Mouse (Mus musculus) heart, embryonic 13.5 days (tissue): Measurements from ENCODE around the gene Mcrip2. TPM values are rescaled to one million over a fixed set of nuclear protein-coding genes. Genes with fewer than 3 reads are reported as not detected.

Experiments used
- ATAC-seq: fragments of 200-750 bp; cut with Nextera tagmentation; 2 replicates; pipeline ENCODE4 v1.8.0; 2017; ENCODE audit warnings: moderate TSS enrichment; ENCODE audit not compliant: insufficient number of reproducible peaks, low FRiP score, low TSS enrichment; ENCODE audit errors: extremely low read depth
- H3K27ac ChIP-seq: fragments of 300-500 bp; sonication (generic); replicated peaks from 2 replicates; pipeline ENCODE4 v1.5.1; 2015; ENCODE audit warnings: moderate library complexity, mild to moderate bottlenecking, inconsistent platforms
- H3K27me3 ChIP-seq: fragments of 300-500 bp; sonication (generic); replicated peaks from 2 replicates; pipeline ENCODE4 v1.6.1; 2015; ENCODE audit warnings: mild to moderate bottlenecking, inconsistent platforms
- H3K36me3 ChIP-seq: fragments of 300-500 bp; sonication (generic); 2 replicates; pipeline ENCODE4 v1.6.1; 2015; ENCODE audit warnings: mild to moderate bottlenecking, inconsistent platforms
- H3K4me1 ChIP-seq: fragments of 300-500 bp; sonication (generic); 2 replicates; pipeline ENCODE4 v1.6.1; 2015; ENCODE audit warnings: inconsistent platforms
- H3K4me2 ChIP-seq: fragments of 300-500 bp; sonication (generic); 2 replicates; pipeline ENCODE4 v1.6.1; 2015; ENCODE audit warnings: inconsistent platforms, mild to moderate bottlenecking, moderate library complexity
- H3K4me3 ChIP-seq: fragments of 300-500 bp; sonication (generic); 2 replicates; pipeline ENCODE4 v1.5.1; 2015; ENCODE audit warnings: moderate library complexity, mild to moderate bottlenecking, inconsistent platforms
- H3K9ac ChIP-seq: fragments of 300-500 bp; sonication (generic); 2 replicates; pipeline ENCODE4 v1.6.1; 2015; ENCODE audit warnings: inconsistent platforms, mild to moderate bottlenecking, moderate library complexity
- H3K9me3 ChIP-seq: fragments of 300-500 bp; sonication (generic); 2 replicates; pipeline ENCODE4 v1.6.1; 2016; ENCODE audit warnings: inconsistent platforms
- WGBS: fragments of 180-500 bp; shearing (Covaris S2); methylation state at CpG from one replicate; pipeline ENCODE4 v1.1.7; 2015; ENCODE audit warnings: mixed read lengths; 5-methylcytosine and 5-hydroxymethylcytosine counted together
- polyA plus RNA-seq: library from polyadenylated mRNA; unstranded; fragments of >200 nt; fragmentation: Nextera tagmentation; extraction: Ambion mirVana; gene quantifications from 2 replicates; pipeline ENCODE4 v1.2.1, GENCODE M21; 2015

Gene Mcrip2
- polyA plus RNA-seq, 1 experiment from 2014 or later: 159 TPM

DNA sequence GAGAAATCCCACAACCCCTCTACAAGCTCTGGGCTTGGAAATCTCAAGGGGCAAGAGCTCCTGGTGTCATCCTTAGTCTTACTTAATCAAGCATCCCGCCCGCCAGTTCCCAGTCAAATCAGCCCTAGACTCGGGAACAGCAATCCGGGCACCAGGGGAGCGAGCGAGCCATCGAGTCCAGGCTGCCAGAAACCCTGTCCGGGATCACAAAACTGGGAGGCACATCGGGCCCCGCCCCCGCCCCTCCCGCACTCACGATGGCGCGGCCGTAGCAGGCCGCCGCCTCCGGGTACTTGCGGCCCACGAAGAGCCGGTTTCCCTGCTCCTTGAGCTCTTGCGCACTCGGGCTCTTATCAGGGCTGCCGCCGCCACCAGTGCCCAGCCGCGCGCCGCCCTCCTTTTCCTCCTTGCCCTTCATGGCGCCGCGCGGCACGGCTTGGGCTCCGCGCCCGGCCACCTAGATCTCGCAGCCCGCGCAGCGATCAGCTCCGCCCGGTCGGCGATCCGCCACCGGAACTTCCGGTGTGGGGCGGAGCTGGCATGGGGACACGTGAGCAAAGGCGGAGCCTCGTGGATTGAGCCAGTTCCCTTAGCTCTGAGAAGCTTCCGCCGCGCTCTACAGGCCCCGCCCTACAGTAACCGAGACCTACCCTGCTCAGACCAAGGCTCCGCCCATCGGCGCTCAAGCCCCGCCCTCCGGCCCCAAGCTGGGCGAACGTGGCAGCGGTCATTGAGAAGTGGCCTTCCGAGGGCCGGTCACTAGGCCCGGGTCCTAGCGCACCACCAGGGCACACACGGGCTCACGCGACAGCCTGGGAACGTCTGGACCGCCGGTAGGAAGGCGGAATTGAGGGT lies 35.9 kb downstream of the Mcrip2 start:
- Histone ChIP-seq H3K9ac (peak overlapping the region; percentile 92), H3K4me2 (peak overlapping the region; percentile 99), H3K27me3 (no peaks in the 10 kb centered on the region), H3K27ac (peak overlapping the region; percentile 98), H3K4me3 (peak overlapping the region; percentile 74), H3K4me1 (peaks cover 81% of the 10 kb centered on the region), H3K36me3 (peaks cover 50% of the 10 kb centered on the region), H3K9me3 (no peaks in the 10 kb centered on the region)
- ATAC-seq: peak; percentile 94
- WGBS: under 1% methylated on average over 77 of the region's 77 CpGs

DNA sequence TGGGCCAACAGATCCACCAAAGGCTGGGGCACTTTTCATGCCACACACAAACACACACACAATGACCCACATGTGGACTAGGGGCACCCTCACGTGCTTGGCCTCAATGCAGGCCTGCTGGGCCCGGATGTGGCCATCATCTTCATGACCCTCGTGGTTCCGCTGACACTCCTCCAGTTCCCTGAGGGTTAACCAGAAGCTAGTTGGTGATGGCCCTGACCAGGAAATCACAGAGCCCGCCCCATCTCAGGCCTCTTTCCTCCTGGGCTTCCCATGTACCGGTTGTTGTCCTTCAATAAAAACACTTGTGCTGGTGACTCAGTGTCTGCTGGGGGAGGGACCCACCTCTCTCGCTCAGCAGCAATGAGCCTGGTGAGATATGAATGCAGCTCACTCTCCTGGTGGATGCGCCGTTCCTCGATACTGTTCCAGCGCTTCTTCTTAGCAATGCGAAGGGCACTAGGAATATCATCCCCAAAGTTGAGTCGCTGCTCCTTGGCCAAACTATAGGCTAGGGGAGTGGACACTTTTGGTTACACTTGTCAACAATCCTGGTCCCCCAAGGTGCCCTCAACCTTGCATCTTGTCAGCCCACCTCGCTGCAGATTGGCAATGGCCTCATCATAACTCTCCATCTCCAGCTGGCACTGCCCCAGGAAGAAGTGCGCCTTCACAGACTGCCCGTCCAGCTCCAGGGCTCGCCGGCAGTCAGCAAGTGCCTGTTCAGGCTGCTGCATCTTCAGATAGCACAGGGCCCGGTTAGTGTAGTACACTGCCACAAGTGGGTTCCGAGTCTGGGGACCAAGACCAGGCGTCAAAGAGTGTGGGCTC lies 36.9 kb downstream of the Mcrip2 start:
- Histone ChIP-seq H3K27ac (peak overlapping the region; percentile 98), H3K27me3 (no peaks in the 10 kb centered on the region), H3K9me3 (no peaks in the 10 kb centered on the region), H3K36me3 (peaks cover 57% of the 10 kb centered on the region), H3K4me2 (peak overlapping the region; percentile 99), H3K9ac (peak overlapping the region; percentile 92), H3K4me1 (peaks cover 71% of the 10 kb centered on the region), H3K4me3 (peak overlapping the region; percentile 74)
- no peak for ATAC-seq
- WGBS: 46% methylated on average over 21 of the region's 21 CpGs

DNA sequence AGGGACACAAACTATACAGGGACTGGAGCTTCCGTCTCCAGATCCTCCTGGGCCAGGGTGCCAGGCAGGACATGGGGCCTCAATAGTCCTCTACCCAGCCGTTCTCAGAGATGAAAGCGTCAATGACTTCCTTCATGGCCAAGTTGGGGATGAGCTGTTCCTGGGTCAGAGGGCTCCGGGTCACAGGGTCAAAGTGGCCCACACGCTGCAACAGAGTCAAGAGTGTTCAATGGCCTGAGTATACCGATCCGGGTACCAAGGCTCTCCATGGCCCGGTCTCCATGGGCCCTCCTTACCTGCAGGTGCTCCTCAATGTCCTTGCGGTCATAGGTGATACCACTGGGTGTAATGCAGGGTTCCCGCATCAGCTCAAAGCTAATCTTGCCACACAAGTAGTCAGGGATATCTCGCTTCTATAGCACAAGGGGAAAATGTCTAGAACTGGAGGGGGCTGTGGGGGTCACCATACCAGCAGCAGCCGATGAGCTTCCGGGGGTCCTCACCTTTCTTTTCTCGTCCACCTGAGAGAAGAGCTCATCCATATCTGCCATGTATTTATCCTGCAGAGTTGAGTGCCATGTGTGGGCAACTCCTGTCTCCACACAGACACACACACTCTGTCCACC lies 37.6 kb downstream of the Mcrip2 start:
- Histone ChIP-seq H3K4me3 (peak overlapping the region; percentile 74), H3K9me3 (no peaks in the 10 kb centered on the region), H3K27me3 (no peaks in the 10 kb centered on the region), H3K27ac (no peak overlapping the region), H3K9ac (peak overlapping the region; percentile 92), H3K4me1 (peaks cover 64% of the 10 kb centered on the region), H3K36me3 (peaks cover 63% of the 10 kb centered on the region), H3K4me2 (peak overlapping the region; percentile 99)
- WGBS: 83% methylated on average over 14 of the region's 14 CpGs
- ATAC-seq: no peak

DNA sequence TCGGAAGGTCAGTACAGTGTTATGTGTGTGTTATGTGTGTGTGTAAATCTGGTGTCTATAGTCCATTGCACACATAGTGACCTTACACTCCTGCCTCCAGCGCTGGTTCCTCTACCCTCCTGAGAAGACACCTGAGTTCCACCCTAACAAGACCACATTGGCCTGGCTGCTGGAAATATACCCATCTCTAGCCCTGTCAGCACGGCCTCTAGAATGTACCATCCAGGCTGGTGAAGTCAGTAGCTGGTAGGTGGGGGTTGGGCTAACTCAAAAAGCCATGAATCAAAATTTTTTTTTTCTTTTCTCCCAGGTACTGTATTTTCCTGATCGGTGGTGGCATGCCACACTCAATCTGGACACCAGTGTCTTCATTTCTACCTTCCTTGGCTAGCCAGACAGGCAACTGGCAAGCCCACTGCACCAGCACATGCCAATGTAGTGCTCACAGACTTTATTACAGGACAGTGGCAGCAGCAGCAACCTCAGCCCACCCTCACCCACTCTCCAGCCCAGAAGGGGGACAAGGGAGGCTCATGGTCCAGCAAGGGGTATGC lies 38.3 kb downstream of the Mcrip2 start:
- Histone ChIP-seq H3K27me3 (no peaks in the 10 kb centered on the region), H3K4me2 (peak overlapping the region; percentile 99), H3K36me3 (peaks cover 63% of the 10 kb centered on the region), H3K27ac (no peak overlapping the region; the same call in 1 of the 2 replicates), H3K9ac (peak overlapping the region; percentile 89), H3K4me1 (peaks cover 58% of the 10 kb centered on the region), H3K4me3 (peak overlapping the region; percentile 74; the same call in 1 of the 2 replicates), H3K9me3 (no peaks in the 10 kb centered on the region)
- no peak for ATAC-seq
- WGBS: 82% methylated on average over 4 of the region's 4 CpGs

DNA sequence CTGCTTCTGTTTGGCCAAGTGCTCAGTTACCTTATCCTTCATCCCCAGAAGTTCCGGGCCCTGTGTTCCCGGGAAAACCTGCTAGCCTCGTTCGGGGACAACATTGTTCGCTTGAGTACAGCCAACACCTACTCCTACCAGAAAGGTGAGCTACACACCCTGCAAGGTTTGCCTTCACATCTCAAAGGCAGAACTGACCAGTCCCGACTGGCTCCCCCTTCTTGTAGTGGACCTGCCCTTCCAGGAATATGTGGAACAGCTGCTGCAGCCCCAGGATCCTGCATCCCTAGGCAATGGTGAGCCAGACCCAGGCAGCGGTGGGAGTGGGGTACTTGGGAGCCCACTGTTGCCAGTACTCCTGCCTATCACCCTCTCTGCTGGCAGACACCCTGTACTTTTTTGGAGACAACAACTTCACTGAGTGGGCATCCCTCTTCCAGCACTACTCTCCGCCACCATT lies 39.0 kb downstream of the Mcrip2 start:
- ATAC-seq: no peak
- WGBS: 38% methylated on average over 8 of the region's 8 CpGs
- Histone ChIP-seq H3K4me2 (peak overlapping the region; percentile 91), H3K4me3 (peak overlapping the region; percentile 74), H3K9ac (peak overlapping the region; percentile 89), H3K27me3 (no peaks in the 10 kb centered on the region), H3K9me3 (no peaks in the 10 kb centered on the region), H3K36me3 (peaks cover 57% of the 10 kb centered on the region), H3K4me1 (peaks cover 58% of the 10 kb centered on the region), H3K27ac (peak overlapping the region; percentile 93)

DNA sequence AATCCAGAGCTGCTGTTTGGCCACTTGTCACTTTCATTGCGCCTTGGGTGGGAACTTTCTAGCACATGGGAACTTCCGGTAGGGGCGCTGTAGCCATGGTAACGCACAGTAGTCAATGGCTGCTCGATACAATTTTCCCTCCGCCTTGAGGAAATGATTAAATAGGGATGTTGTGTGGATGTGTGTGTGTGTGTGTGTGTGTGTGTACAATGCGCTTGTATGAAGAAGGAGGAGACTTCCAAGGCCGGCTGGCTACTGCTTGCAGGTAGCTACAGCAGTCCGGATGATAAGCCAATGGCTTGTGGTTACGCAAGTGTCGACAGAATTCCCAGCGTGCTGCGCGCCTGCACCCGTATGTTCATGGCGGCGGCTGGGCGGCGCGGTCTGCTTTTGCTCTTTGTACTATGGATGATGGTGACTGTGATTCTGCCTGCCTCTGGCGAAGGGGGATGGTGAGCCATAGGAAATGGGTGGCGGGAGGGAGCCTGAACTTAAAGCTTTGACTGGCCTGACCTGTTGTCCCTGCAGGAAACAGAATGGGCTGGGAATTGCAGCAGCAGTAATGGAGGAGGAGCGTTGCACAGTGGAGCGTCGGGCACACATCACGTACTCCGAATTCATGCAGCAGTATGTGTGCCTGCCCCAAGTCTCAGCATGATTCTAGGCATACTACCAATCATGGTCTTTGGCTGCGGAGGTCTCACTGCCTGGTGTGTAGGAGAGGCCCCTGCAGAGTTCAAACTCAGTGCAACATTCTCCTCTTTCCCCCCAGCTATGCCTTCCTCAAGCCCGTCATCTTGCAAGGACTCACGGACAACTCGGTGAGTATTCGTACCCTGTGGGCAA lies 39.6 kb downstream of the Mcrip2 start, which contains the start of gene Jmjd8:
TSS of gene Jmjd8 (plus strand) at position 156 of the 846 bp plus-strand sequence.
- H3K27me3 ChIP-seq: no peaks in the 10 kb centered on the region
- H3K36me3 ChIP-seq: peaks cover 55% of the 10 kb centered on the region
- peak within 1 kb of the TSS; percentile 91 for H3K4me2 ChIP-seq
- peak within 1 kb of the TSS; percentile 74 for H3K4me3 ChIP-seq
- H3K27ac ChIP-seq: peak within 1 kb of the TSS; percentile 93
- H3K9ac ChIP-seq: peak within 1 kb of the TSS; percentile 89
- no peak for ATAC-seq
- peaks cover 58% of the 10 kb centered on the region for H3K4me1 ChIP-seq
- no peaks in the 10 kb centered on the region for H3K9me3 ChIP-seq
- 1% methylated on average over 32 of the region's 32 CpGs for WGBS

DNA sequence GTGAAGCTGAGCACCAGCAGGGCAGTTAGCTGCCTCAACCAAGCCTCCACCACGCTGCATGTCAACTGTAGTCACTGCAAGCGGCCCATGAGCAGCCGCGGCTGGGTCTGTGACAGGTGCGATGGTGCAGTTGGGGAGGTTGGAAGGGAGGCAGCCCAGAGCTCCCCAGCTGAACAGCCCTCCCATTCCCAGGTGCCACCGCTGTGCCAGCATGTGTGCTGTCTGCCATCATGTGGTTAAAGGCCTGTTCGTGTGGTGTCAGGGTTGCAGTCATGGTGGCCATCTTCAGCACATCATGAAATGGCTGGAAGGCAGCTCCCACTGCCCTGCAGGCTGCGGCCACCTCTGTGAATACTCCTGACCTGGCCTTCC lies 40.4 kb downstream of the Mcrip2 start:
- no peak for ATAC-seq
- Histone ChIP-seq H3K9me3 (no peaks in the 10 kb centered on the region), H3K4me3 (peak overlapping the region; percentile 74), H3K4me1 (peaks cover 57% of the 10 kb centered on the region), H3K27ac (peak overlapping the region; percentile 93), H3K4me2 (peak overlapping the region; percentile 91), H3K27me3 (no peaks in the 10 kb centered on the region), H3K36me3 (peaks cover 55% of the 10 kb centered on the region), H3K9ac (peak overlapping the region; percentile 89)
- WGBS: 75% methylated on average over 8 of the region's 8 CpGs

DNA sequence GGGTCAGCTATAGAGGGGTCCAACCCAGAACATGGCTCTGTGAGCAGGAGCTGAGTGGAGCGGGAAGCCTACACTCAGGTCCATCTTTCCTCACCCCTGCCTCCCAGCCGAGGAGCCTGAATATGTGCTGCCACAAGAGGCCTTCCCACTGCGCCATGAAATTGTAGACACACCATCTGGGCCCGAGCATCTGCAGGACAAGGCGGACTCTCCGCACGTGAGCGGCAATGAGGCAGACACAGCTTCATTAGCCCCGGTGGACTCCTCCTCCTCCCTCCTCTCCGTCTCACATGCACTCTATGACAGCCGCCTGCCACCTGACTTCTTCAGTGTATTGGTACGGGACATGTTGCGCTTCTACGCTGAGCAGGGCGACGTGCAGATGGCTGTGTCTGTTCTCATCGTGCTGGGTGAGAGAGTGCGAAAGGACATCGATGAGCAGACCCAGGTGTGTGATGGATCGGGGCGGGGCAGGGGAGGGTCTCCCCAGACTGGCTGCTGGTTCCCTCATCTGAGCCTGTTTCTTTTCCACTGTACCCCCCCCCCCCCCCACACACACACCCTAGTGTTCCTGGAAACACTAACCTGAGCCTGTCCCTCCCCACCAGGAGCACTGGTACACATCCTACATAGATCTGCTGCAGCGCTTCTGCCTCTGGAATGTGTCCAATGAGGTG lies 40.9 kb downstream of the Mcrip2 start:
- Histone ChIP-seq H3K36me3 (peaks cover 55% of the 10 kb centered on the region), H3K4me3 (no peak overlapping the region; the same call in 1 of the 2 replicates), H3K27ac (no peak overlapping the region), H3K4me2 (no peak overlapping the region), H3K9me3 (no peaks in the 10 kb centered on the region), H3K27me3 (peaks cover 2% of the 10 kb centered on the region), H3K4me1 (peaks cover 60% of the 10 kb centered on the region), H3K9ac (no peak overlapping the region)
- WGBS: 91% methylated on average over 22 of the region's 22 CpGs
- no peak for ATAC-seq

DNA sequence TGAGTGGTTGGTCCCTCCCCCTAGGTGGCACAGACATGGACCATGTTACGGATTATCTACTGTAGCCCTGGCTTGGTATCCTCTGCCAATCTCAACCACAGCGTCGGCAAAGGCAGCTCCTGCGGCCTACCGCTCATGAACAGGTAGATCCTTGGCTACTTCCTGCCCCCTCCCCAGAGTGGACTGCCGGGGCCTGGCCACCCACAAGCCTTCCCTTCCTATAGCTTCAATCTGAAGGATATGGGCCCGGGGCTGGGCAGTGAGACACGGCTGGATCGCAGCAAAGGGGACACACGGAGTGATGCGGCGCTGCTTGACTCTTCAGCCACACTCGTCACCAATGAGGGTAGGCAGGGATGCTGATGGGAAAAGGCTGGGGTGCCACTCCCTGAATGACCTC lies 41.6 kb downstream of the Mcrip2 start:
- Histone ChIP-seq H3K36me3 (peaks cover 55% of the 10 kb centered on the region), H3K27ac (no peak overlapping the region), H3K9ac (no peak overlapping the region), H3K9me3 (no peaks in the 10 kb centered on the region), H3K4me3 (no peak overlapping the region), H3K27me3 (peaks cover 9% of the 10 kb centered on the region), H3K4me2 (no peak overlapping the region), H3K4me1 (peaks cover 57% of the 10 kb centered on the region)
- ATAC-seq: no peak
- 90% methylated on average over 13 of the region's 13 CpGs for WGBS
